ENCODE assay signal across 12 mouse cellular contexts in genomic region chr2:172889756-172890443, GRCm38 (mm10). TPM values are rescaled to one million over a fixed set of nuclear protein-coding genes. Genes with fewer than 3 reads are reported as not detected.
DNase-seq lines count a peak whose midpoint lies in the region; ATAC-seq and TF ChIP-seq lines count a peak whose summit lies in the region.
"Had no signal": no experiment of that assay in that cellular context is flagged by ENCODE, and none has a peak within 500 bp of the region (broad histone marks: within the 10 kb centered on the region; RNA-seq: fewer than 3 reads in every experiment).

No protein-coding gene starts in this region.

- H3K4me2 ChIP-seq in heart, embryonic 14.5 days (ENCODE audit: low read length), result no peak overlapping the region
- no peak overlapping the region; the same call in 1 of the 2 replicates for H3K4me2 ChIP-seq in lung, postnatal 0 days (replicated peaks; ENCODE audit: low read depth, low read length)
- H3K4me2 ChIP-seq: midbrain, embryonic 12.5 days had no signal

- no peak for ATAC-seq in heart, embryonic 14.5 days (ENCODE audit: insufficient number of reproducible peaks, insufficient read depth, low FRiP score, low read depth)
- ATAC-seq in lung, postnatal 0 days, result peak; percentile 85

- H3K9ac ChIP-seq in heart, embryonic 14.5 days (ENCODE audit: low read length), result peak overlapping the region; percentile 9; the same call in 1 of the 2 replicates
- no peak overlapping the region for H3K9ac ChIP-seq in lung, postnatal 0 days (replicated peaks; ENCODE audit: low read depth)
- H3K9ac ChIP-seq: midbrain, embryonic 12.5 days had no signal

- peaks cover 11 to 13% of the 10 kb centered on the region in 2 experiments for H3K4me1 ChIP-seq in heart, embryonic 14.5 days (ENCODE audit: control insufficient read depth in 2 of 2, insufficient read depth in 2 of 2, low read length in 2 of 2)
- H3K4me1 ChIP-seq in lung, postnatal 0 days (ENCODE audit: insufficient read depth, low read depth, low read length), result no peaks in the 10 kb centered on the region
- H3K4me1 ChIP-seq in thymus, adult 2 months (replicated peaks; ENCODE audit: control insufficient read depth, insufficient read depth, low read length), result no peaks in the 10 kb centered on the region
- H3K4me1 ChIP-seq: midbrain, embryonic 12.5 days had no signal

- TF ChIP-seq POLR2A in thymus, adult 2 months (IDR thresholded peaks at IDR 0.05; ENCODE audit: control insufficient read depth, extremely low read depth, insufficient read depth, low read length, poor library complexity), result no peak

- no peaks in the 10 kb centered on the region for H3K27me3 ChIP-seq in heart, embryonic 14.5 days (ENCODE audit: control insufficient read depth, insufficient read depth, low read length)
- H3K27me3 ChIP-seq in lung, postnatal 0 days (replicated peaks; ENCODE audit: insufficient read depth, low read length), result no peaks in the 10 kb centered on the region
- no peaks in the 10 kb centered on the region for H3K27me3 ChIP-seq in thymus, adult 2 months (ENCODE audit: control insufficient read depth, insufficient read depth, low read length)
- H3K27me3 ChIP-seq: midbrain, embryonic 12.5 days had no signal

- 43% methylated on average over 15 of the region's 15 CpGs for WGBS in heart, embryonic 14.5 days
- 45% methylated on average over 15 of the region's 15 CpGs for WGBS in lung, postnatal 0 days
- WGBS in thymus, adult 2 months, result 90% methylated on average over 15 of the region's 15 CpGs

- 0 out of 2 replicates have a peak, but pooled peaks have one; percentile 21 for TF ChIP-seq EP300 in lung, postnatal 0 days (IDR thresholded peaks at IDR 0.05)

- DNase-seq in heart, postnatal 4 days, result no peak
- peak; percentile 83 for DNase-seq in lung, postnatal 0 days (ENCODE audit: low spot score)
- no peak for DNase-seq in lung, postnatal 10 days
- DNase-seq in kidney, adult 8-10 months, result peak; percentile 55 to 73
- no peak for DNase-seq in embryo, embryonic 11 days
- DNase-seq in thymus, adult 2 months, result no peak
- DNase-seq: cerebellum, adult 9-10 months; lung, postnatal 14 days had no signal

- H3K36me3 ChIP-seq in heart, embryonic 14.5 days (ENCODE audit: control insufficient read depth, insufficient read depth, low read length), result peaks cover 43% of the 10 kb centered on the region
- H3K36me3 ChIP-seq in lung, postnatal 0 days (ENCODE audit: insufficient read depth, low read length), result no peaks in the 10 kb centered on the region
- no peaks in the 10 kb centered on the region for H3K36me3 ChIP-seq in thymus, adult 2 months (ENCODE audit: control insufficient read depth, insufficient read depth, low read length)
- H3K36me3 ChIP-seq: midbrain, embryonic 12.5 days had no signal

- no peaks in the 10 kb centered on the region for H3K9me3 ChIP-seq in heart, embryonic 14.5 days (ENCODE audit: control insufficient read depth, low read length)
- H3K9me3 ChIP-seq in lung, postnatal 0 days (ENCODE audit: low read length), result no peaks in the 10 kb centered on the region
- H3K9me3 ChIP-seq: forebrain, embryonic 10.5 days; midbrain, embryonic 12.5 days had no signal

- TF ChIP-seq CTCF in lung, postnatal 0 days (IDR thresholded peaks at IDR 0.05), result no peak
- no peak for TF ChIP-seq CTCF in thymus, adult 2 months (IDR thresholded peaks at IDR 0.05; ENCODE audit: borderline replicate concordance, control insufficient read depth, extremely low read depth, insufficient read depth, low read length, poor library complexity)

- no peak overlapping the region for H3K4me3 ChIP-seq in heart, embryonic 14.5 days (ENCODE audit: control insufficient read depth in 1 of 2, insufficient read depth in 1 of 2, low read depth in 1 of 2, low read length in 2 of 2)
- H3K4me3 ChIP-seq in lung, postnatal 0 days (ENCODE audit: low read depth, low read length), result no peak overlapping the region
- H3K4me3 ChIP-seq in thymus, adult 2 months (ENCODE audit: control insufficient read depth, insufficient read depth, low read length), result no peak overlapping the region
- H3K4me3 ChIP-seq: forebrain, embryonic 10.5 days; midbrain, embryonic 12.5 days had no signal

- no peak overlapping the region; a peak in 2 of 4 replicates for H3K27ac ChIP-seq in heart, embryonic 14.5 days (replicated peaks in 1 of 2; ENCODE audit: control insufficient read depth in 1 of 2, insufficient read depth in 1 of 2, low read depth in 2 of 2, low read length in 2 of 2)
- H3K27ac ChIP-seq in lung, postnatal 0 days (ENCODE audit: low read length), result no peak overlapping the region
- no peak overlapping the region for H3K27ac ChIP-seq in thymus, adult 2 months (ENCODE audit: control insufficient read depth, insufficient read depth, low read length)
- H3K27ac ChIP-seq: forebrain, embryonic 10.5 days; hindbrain, postnatal 0 days; midbrain, embryonic 12.5 days had no signal

RNA-seq across cellular contexts. Expression of gene Bmp7, which starts 50.2 kb away (rescaled TPM):
- 50.5 and 53.7 TPM in 2 replicates for polyA plus RNA-seq in heart, embryonic 14.5 days (2014; fragmentation: Nextera tagmentation; extraction: Ambion mirVana)
- 10 to 100 TPM; 16.1 to 20.1 TPM for total RNA-seq in heart, postnatal 4 days (2021)
- polyA plus RNA-seq in lung, postnatal 0 days (2015; fragmentation: Nextera tagmentation; extraction: Ambion mirVana), result 1.1 and 1.7 TPM in 2 replicates
- polyA plus RNA-seq in thymus, adult 2 months (2012; rRNA removed), result 25.3 and 26.5 TPM in 2 replicates

Comparison
In these comparisons a context has a peak if more than half of its experiments do, and no peak if none do; other contexts are left out.
1. DNase-seq: peak in lung, postnatal 0 days (single experiment) and kidney, adult 8-10 months (2 of 2); none in heart, postnatal 4 days (single experiment), lung, postnatal 10 days (single experiment), embryo, embryonic 11 days (single experiment) and thymus, adult 2 months (single experiment).